Mouse (Mus musculus) myocyte (in vitro differentiated cells): ENCODE data around the gene Rangap1. TPM values are rescaled to one million over a fixed set of nuclear protein-coding genes. Genes with fewer than 3 reads are reported as not detected.
A peak's percentile ranks its signal among the peaks of the same experiment; 100 is the strongest.
"Not testable (repeated sequence)": the region's sequence is repeated elsewhere in the genome, so short reads cannot be mapped to it uniquely, and the experiment has no call there.

Experiments
- H3K27me3 ChIP-seq: one replicate; pipeline ENCODE4 v1.6.1; 2011; ENCODE audit not compliant: control insufficient read depth, insufficient read depth, insufficient read length
- H3K36me3 ChIP-seq: one replicate; pipeline ENCODE4 v1.6.1; 2011; ENCODE audit not compliant: control insufficient read depth, insufficient read depth
- H3K4me2 ChIP-seq: one replicate; pipeline ENCODE4 v1.6.1; 2011; ENCODE audit warnings: low read depth, control low read depth
- H3K4me3 ChIP-seq: one replicate; pipeline ENCODE4 v1.5.1; 2011; ENCODE audit warnings: mild to moderate bottlenecking, control low read depth, moderate library complexity
- H3K79me2 ChIP-seq: one replicate; pipeline ENCODE4 v1.6.1; 2011; ENCODE audit not compliant: control insufficient read depth, insufficient read depth
- H3ac ChIP-seq: one replicate; pipeline ENCODE4 v1.6.1; 2011; ENCODE audit not compliant: control insufficient read depth, insufficient read length
- CEBPB ChIP-seq: IDR thresholded peaks from 2 replicates; pipeline ENCODE4 v1.6.1; 2011; ENCODE audit warnings: mild to moderate bottlenecking, moderate library complexity; ENCODE audit not compliant: poor library complexity, insufficient read depth, severe bottlenecking
- E2F4 ChIP-seq: IDR thresholded peaks from one replicate; pipeline ENCODE4 v1.6.1; 2011; ENCODE audit warnings: mild to moderate bottlenecking, control low read depth, moderate library complexity; ENCODE audit not compliant: insufficient read depth
- MAX ChIP-seq: IDR thresholded peaks from one replicate; pipeline ENCODE4 v1.6.1; 2011; ENCODE audit warnings: low read depth, mild to moderate bottlenecking, control low read depth
- MYOD1 ChIP-seq, 3 experiments: IDR thresholded peaks; one replicate each; pipeline ENCODE4 v1.6.1; 2011; ENCODE audit warnings: control low read depth in 2 of 3, low read depth in 2 of 3, mild to moderate bottlenecking in 2 of 3, moderate library complexity in 1 of 3; ENCODE audit not compliant: insufficient read length in 2 of 3, control insufficient read depth in 1 of 3
- MYOG ChIP-seq, 3 experiments: IDR thresholded peaks; one replicate each; pipeline ENCODE4 v1.6.1; 2011; ENCODE audit warnings: control low read depth in 2 of 3, low read depth in 2 of 3, mild to moderate bottlenecking in 2 of 3; ENCODE audit not compliant: insufficient read length in 2 of 3, control insufficient read depth in 1 of 3, insufficient read depth in 1 of 3
- POLR2A ChIP-seq: IDR thresholded peaks from one replicate; pipeline ENCODE4 v1.6.1; 2011; ENCODE audit warnings: low read depth, mild to moderate bottlenecking, control low read depth, moderate library complexity; ENCODE audit not compliant: insufficient read length
- POLR2AphosphoS2 ChIP-seq: IDR thresholded peaks from one replicate; pipeline ENCODE4 v1.6.1; 2011; ENCODE audit warnings: low read depth, control low read depth; ENCODE audit not compliant: insufficient read length
- REST ChIP-seq: IDR thresholded peaks from one replicate; pipeline ENCODE4 v1.6.1; 2011; ENCODE audit warnings: mild to moderate bottlenecking, control low read depth, moderate library complexity; ENCODE audit not compliant: insufficient read depth, insufficient read length
- SRF ChIP-seq: IDR thresholded peaks from one replicate; pipeline ENCODE4 v1.6.1; 2011; ENCODE audit warnings: low read depth; ENCODE audit not compliant: control insufficient read depth, insufficient read length
- TCF12 ChIP-seq: IDR thresholded peaks from one replicate; pipeline ENCODE4 v1.6.1; 2011; ENCODE audit warnings: mild to moderate bottlenecking, control low read depth; ENCODE audit not compliant: poor library complexity, insufficient read depth, severe bottlenecking
- TCF3 ChIP-seq: IDR thresholded peaks from one replicate; pipeline ENCODE4 v1.6.1; 2011; ENCODE audit warnings: low read depth, control low read depth; ENCODE audit not compliant: insufficient read length
- USF1 ChIP-seq: IDR thresholded peaks from one replicate; pipeline ENCODE4 v1.6.1; 2011; ENCODE audit warnings: low read depth, mild to moderate bottlenecking, control low read depth, moderate library complexity
- polyA plus RNA-seq: library from polyadenylated mRNA; unstranded; fragments of >200 nt; fragmentation: generic; extraction: Trizol; gene quantifications from one replicate; pipeline ENCODE4 v1.2.1, GENCODE M21; 2012; ENCODE audit warnings: missing spikeins

Rangap1 gene
- polyA plus RNA-seq, 1 experiment: 96.6 TPM

DNA sequence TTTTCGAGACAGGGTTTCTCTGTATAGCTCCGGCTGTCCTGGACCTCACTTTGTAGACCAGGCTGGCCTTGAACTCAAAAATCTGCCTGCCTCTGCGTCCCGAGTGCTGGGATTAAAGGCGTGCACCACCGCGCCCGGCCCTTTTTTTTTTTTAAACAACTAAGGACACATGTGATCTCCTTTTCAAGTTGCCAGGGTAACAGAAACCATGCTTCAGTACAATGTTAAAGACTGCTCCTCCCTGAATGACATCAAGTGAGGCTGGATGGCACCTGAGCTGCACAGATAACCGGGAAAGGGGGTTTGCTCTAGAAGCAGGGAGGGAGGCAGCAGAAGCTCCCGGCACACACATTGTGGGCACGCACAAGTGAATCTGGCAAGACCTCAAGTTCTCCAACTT is 36.3 kb downstream of the Rangap1 start:
- no peak overlapping the region for H3K4me3 ChIP-seq
- H3K27me3 ChIP-seq: no peaks in the 10 kb centered on the region
- TF ChIP-seq POLR2AphosphoS2 (no peak), SRF (no peak), MYOD1 (IDR thresholded peaks at IDR 0.05; ENCODE audit: control insufficient read depth in 1 of 3, insufficient read length in 2 of 3, low read depth in 2 of 3) (no peak), POLR2A (no peak), E2F4 (no peak), TCF3 (no peak), CEBPB (no peak), USF1 (no peak), TCF12 (no peak), MAX (no peak), MYOG (IDR thresholded peaks at IDR 0.05; ENCODE audit: control insufficient read depth in 1 of 3, insufficient read depth in 1 of 3, insufficient read length in 2 of 3, low read depth in 2 of 3) (no peak)
- H3K79me2 ChIP-seq: no peaks in the 10 kb centered on the region
- no peak overlapping the region for H3ac ChIP-seq
- H3K36me3 ChIP-seq: peaks cover 74% of the 10 kb centered on the region
- H3K4me2 ChIP-seq: no peak overlapping the region

DNA sequence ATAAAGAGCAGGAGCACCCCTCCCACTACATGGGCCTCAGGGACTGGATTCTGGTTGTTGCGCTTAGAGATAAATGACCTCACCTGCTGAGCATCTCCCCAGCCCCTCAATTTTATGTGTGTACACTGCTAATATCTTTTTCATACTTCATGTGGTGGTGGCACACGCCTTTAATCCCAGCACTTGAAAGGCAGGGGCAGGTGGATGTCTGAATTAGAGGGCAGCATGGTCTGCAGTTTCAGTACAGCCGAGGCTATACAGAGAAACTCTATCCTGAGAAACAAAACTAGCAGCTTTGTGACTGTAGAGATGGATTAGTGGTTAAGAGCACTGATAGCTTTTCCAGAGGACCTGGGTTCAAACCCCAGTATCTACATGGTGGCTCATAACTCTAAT is 42.2 kb downstream of the Rangap1 start:
- no peaks in the 10 kb centered on the region for H3K79me2 ChIP-seq
- H3K36me3 ChIP-seq: peaks cover 45% of the 10 kb centered on the region
- TF ChIP-seq REST (no peak), MYOD1 (IDR thresholded peaks at IDR 0.05; ENCODE audit: control insufficient read depth in 1 of 3, insufficient read length in 2 of 3, low read depth in 2 of 3) (peak; percentile 14 to 94 (median 85))
- H3K4me2 ChIP-seq: no peak overlapping the region
- no peak overlapping the region for H3ac ChIP-seq
- H3K27me3 ChIP-seq: no peaks in the 10 kb centered on the region
- no peak overlapping the region for H3K4me3 ChIP-seq

- Histone ChIP-seq H3K79me2 (no peaks in the 10 kb centered on the region), H3ac (no peak overlapping the region), H3K36me3 (peaks cover 39% of the 10 kb centered on the region), H3K4me2 (no peak overlapping the region), H3K4me3 (no peak overlapping the region), H3K27me3 (no peaks in the 10 kb centered on the region)
- no peak for TF ChIP-seq E2F4
- TF ChIP-seq MYOG (IDR thresholded peaks at IDR 0.05; ENCODE audit: control insufficient read depth in 1 of 3, insufficient read depth in 1 of 3, insufficient read length in 2 of 3, low read depth in 2 of 3): no peak
- TF ChIP-seq POLR2A: no peak
- no peak for TF ChIP-seq MAX
- TF ChIP-seq USF1: no peak
- TF ChIP-seq POLR2AphosphoS2: peak; percentile 30
- no peak for TF ChIP-seq MYOD1 (IDR thresholded peaks at IDR 0.05; ENCODE audit: control insufficient read depth in 1 of 3, insufficient read length in 2 of 3, low read depth in 2 of 3)
These were observed 42.8 kb downstream of the Rangap1 start for GRCm38 (mm10) chr15:81702306-81703093.

- H3K4me3 ChIP-seq, H3K79me2 ChIP-seq, H3ac ChIP-seq, H3K27me3 ChIP-seq, H3K4me2 ChIP-seq: not testable (repeated sequence)
- H3K36me3 ChIP-seq: peaks cover 31% of the 10 kb centered on the region
These were observed 44.0 kb downstream of the Rangap1 start for GRCm38 (mm10) chr15:81701350-81701749.

DNA sequence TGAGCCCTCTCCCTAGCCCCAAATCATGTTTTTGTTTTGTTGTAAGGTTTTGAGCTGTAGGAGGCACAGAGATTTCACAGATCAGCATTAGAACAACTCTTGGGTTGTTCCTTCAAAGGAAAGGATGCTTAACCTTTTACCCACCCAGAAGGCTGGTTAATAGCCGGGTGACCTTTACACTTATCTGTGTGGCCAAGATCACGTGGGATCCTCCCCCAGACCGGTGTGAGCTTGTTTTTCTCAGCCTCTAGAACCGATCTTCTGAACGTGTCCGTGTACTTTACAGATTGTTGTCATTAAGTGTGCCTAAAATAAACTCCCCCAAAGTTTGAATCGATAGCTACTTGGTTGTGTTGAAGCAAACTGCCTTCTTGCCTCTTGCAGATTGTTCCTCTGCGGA is 44.7 kb downstream of the Rangap1 start:
- H3K4me2 ChIP-seq: no peak overlapping the region
- no peak overlapping the region for H3ac ChIP-seq
- no peak overlapping the region for H3K4me3 ChIP-seq
- H3K79me2 ChIP-seq: no peaks in the 10 kb centered on the region
- TF ChIP-seq USF1 (no peak), MYOG (IDR thresholded peaks at IDR 0.05; ENCODE audit: control insufficient read depth in 1 of 3, insufficient read depth in 1 of 3, insufficient read length in 2 of 3, low read depth in 2 of 3) (no peak), CEBPB (no peak)
- peaks cover 23% of the 10 kb centered on the region for H3K36me3 ChIP-seq
- H3K27me3 ChIP-seq: no peaks in the 10 kb centered on the region

GRCm38 (mm10) chr15:81700161-81700560 is 45.2 kb downstream of the Rangap1 start:
- Histone ChIP-seq H3K79me2 (no peaks in the 10 kb centered on the region), H3K27me3 (no peaks in the 10 kb centered on the region), H3K4me3 (no peak overlapping the region), H3K4me2 (no peak overlapping the region), H3ac (no peak overlapping the region), H3K36me3 (peaks cover 19% of the 10 kb centered on the region)
- TF ChIP-seq POLR2AphosphoS2 (no peak), MYOG (IDR thresholded peaks at IDR 0.05; ENCODE audit: control insufficient read depth in 1 of 3, insufficient read depth in 1 of 3, insufficient read length in 2 of 3, low read depth in 2 of 3) (no peak), REST (no peak), MYOD1 (IDR thresholded peaks at IDR 0.05; ENCODE audit: control insufficient read depth in 1 of 3, insufficient read length in 2 of 3, low read depth in 2 of 3) (no peak), E2F4 (no peak), MAX (no peak), TCF3 (no peak), USF1 (no peak), TCF12 (no peak), POLR2A (no peak), CEBPB (no peak), SRF (no peak)
